Mouse (Mus musculus) thymus, postnatal 4 days (tissue): ENCODE results near the gene Plcb3.
A peak's percentile ranks its signal among the peaks of the same experiment; 100 is the strongest.

Source experiments
- DNase-seq: peaks from one replicate; pipeline ENCODE4 v3.0.0; 2021

The Plcb3 gene

GRCm38 (mm10) chr19:6918321-6918720 is 57.9 kb downstream of the Plcb3 start:
- DNase-seq: no peak

GRCm38 (mm10) chr19:6916496-6916895 is 59.8 kb downstream of the Plcb3 start:
- no peak for DNase-seq

GRCm38 (mm10) chr19:6915276-6915675 is 61.0 kb downstream of the Plcb3 start:
- DNase-seq: no peak

- DNase-seq: no peak
Observed at GRCm38 (mm10) chr19:6914540-6914939, 61.7 kb downstream of the Plcb3 start.

- no peak for DNase-seq
Observed at GRCm38 (mm10) chr19:6913991-6914390, 62.3 kb downstream of the Plcb3 start.

- DNase-seq: peak; percentile 18
Observed at GRCm38 (mm10) chr19:6913036-6913435, 63.2 kb downstream of the Plcb3 start.

- DNase-seq: peak; percentile 13
Observed at GRCm38 (mm10) chr19:6912205-6912970, 63.9 kb downstream of the Plcb3 start.

- DNase-seq: peak; percentile 23
Observed at GRCm38 (mm10) chr19:6911101-6912074, 64.9 kb downstream of the Plcb3 start.

GRCm38 (mm10) chr19:6910306-6910705 is 66.0 kb downstream of the Plcb3 start:
- peak; percentile 65 for DNase-seq

GRCm38 (mm10) chr19:6909507-6910289 is 66.6 kb downstream of the Plcb3 start, which contains the start of the genes Trmt112 and Prdx5:
Gene Trmt112, plus strand, starts transcription at chr19:6909698.
Gene Prdx5, minus strand, starts transcription at chr19:6910106.
- DNase-seq: peak; percentile 90

GRCm38 (mm10) chr19:6909021-6909420 is 67.2 kb downstream of the Plcb3 start:
- DNase-seq: no peak

- no peak for DNase-seq
Observed at GRCm38 (mm10) chr19:6907811-6908540, 68.3 kb downstream of the Plcb3 start.

GRCm38 (mm10) chr19:6907094-6907493 is 69.2 kb downstream of the Plcb3 start:
- no peak for DNase-seq

GRCm38 (mm10) chr19:6906199-6906598 is 70.1 kb downstream of the Plcb3 start:
- no peak for DNase-seq

- no peak for DNase-seq
Observed at GRCm38 (mm10) chr19:6905498-6906159, 70.6 kb downstream of the Plcb3 start.

GRCm38 (mm10) chr19:6904846-6905245 is 71.4 kb downstream of the Plcb3 start:
- DNase-seq: no peak

- DNase-seq: no peak
Observed at GRCm38 (mm10) chr19:6903031-6903430, 73.2 kb downstream of the Plcb3 start.
